Mouse (Mus musculus) MEL-GATA-1-ER (cell line): Measurements from ENCODE around the gene Nectin2.
A peak's percentile ranks its signal among the peaks of the same experiment; 100 is the strongest.
"Not testable (repeated sequence)": the region's sequence is repeated elsewhere in the genome, so short reads cannot be mapped to it uniquely, and the experiment has no call there.

Experiments
- DNase-seq: peaks from one replicate; pipeline ENCODE4 v3.0.0-alpha.2; 2012; ENCODE audit warnings: low read depth; ENCODE audit errors: extremely low read depth

Nectin2 gene

GRCm38 (mm10) chr7:19750217-19751069, at the start of gene Nectin2:
TSS of gene Nectin2 (minus strand) at chr7:19750483.
- DNase-seq, result peak; percentile 56

- DNase-seq, result peak; percentile 59
These were observed 46.7 kb upstream of the Nectin2 start, which contains the start of gene Cblc for GRCm38 (mm10) chr7:19796697-19797588. TSS of gene Cblc (minus strand) at chr7:19796809.

- DNase-seq, result no peak
These were observed 46.0 kb upstream of the Nectin2 start for GRCm38 (mm10) chr7:19796254-19796653.

- DNase-seq, result no peak
These were observed 45.0 kb upstream of the Nectin2 start for GRCm38 (mm10) chr7:19795236-19795635.

GRCm38 (mm10) chr7:19792701-19793630, 42.7 kb upstream of the Nectin2 start:
- no peak for DNase-seq

GRCm38 (mm10) chr7:19791504-19791903, 41.2 kb upstream of the Nectin2 start:
- not testable (repeated sequence) for DNase-seq

- DNase-seq, result no peak
These were observed 39.6 kb upstream of the Nectin2 start for GRCm38 (mm10) chr7:19789904-19790347.

GRCm38 (mm10) chr7:19785874-19786458, 35.7 kb upstream of the Nectin2 start:
- no peak for DNase-seq

GRCm38 (mm10) chr7:19784764-19785535, 34.7 kb upstream of the Nectin2 start:
- no peak for DNase-seq

GRCm38 (mm10) chr7:19783630-19784029, 33.3 kb upstream of the Nectin2 start:
- no peak for DNase-seq

- DNase-seq, result no peak
These were observed 32.4 kb upstream of the Nectin2 start for GRCm38 (mm10) chr7:19782645-19783044.

GRCm38 (mm10) chr7:19781741-19782140, 31.5 kb upstream of the Nectin2 start:
- no peak for DNase-seq

GRCm38 (mm10) chr7:19779903-19780302, 29.6 kb upstream of the Nectin2 start:
- no peak for DNase-seq

- no peak for DNase-seq
These were observed 28.4 kb upstream of the Nectin2 start for GRCm38 (mm10) chr7:19778645-19779044.

GRCm38 (mm10) chr7:19777049-19777723, 26.9 kb upstream of the Nectin2 start:
- DNase-seq, result no peak

GRCm38 (mm10) chr7:19771682-19772081, 21.4 kb upstream of the Nectin2 start:
- no peak for DNase-seq

GRCm38 (mm10) chr7:19770984-19771391, 20.7 kb upstream of the Nectin2 start, which contains the start of gene Bcam:
TSS of gene Bcam (minus strand) at chr7:19771016.
- DNase-seq, result no peak

GRCm38 (mm10) chr7:19770375-19770754, 20.1 kb upstream of the Nectin2 start:
- DNase-seq, result no peak
